In the genomic region with DNA sequence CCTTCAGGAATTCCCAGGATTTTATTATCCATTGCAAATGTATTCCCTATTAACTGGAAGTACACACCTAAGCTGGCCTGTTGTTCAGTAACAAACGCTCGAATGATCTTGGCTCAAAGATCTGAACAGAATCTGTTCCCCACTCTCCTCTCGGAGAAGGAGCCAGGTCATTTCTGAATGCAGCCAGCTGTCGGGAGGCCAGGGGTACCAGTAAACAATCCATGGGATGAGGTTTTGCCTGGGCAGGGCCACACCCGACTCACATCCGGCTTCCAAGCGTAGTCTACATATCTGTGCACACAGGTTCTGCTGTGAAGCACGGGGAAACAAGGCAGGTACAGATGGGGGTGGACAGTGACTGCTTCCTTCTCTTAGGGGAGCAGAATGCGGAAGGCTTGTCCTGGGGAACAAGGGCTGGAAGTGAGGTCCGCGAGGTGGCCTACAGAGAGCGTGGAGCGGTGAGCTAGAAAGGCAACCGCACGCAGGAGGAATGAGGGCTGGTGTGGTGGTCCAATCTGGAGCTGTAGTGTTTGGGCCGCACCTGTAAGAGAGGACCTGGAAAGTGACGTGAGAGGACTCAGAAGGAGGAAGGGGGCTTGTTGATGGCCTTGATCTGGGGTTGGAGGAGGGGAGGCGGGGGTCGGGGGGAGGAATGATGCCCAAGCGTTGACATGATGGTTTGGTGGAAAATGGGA, we compare ENCODE assay signal across 8 mouse cellular contexts. TPM values are rescaled to one million over a fixed set of nuclear protein-coding genes. Genes with fewer than 3 reads are reported as not detected.
DNase-seq lines count a peak whose midpoint lies in the region; ATAC-seq and TF ChIP-seq lines count a peak whose summit lies in the region.

No protein-coding gene starts in this region.

- TF ChIP-seq EP300 in heart, adult 2 months (IDR thresholded peaks at IDR 0.05; ENCODE audit: insufficient read depth, low read depth, low read length): 0 out of 2 replicates have a peak, but pooled peaks have one; percentile 9

- H3K36me3 ChIP-seq in heart, adult 2 months (ENCODE audit: control insufficient read depth, insufficient read depth, low read length): no peaks in the 10 kb centered on the region
- H3K36me3 ChIP-seq in kidney, adult 2 months (ENCODE audit: control insufficient read depth, insufficient read depth, low read length): no peaks in the 10 kb centered on the region
- H3K36me3 ChIP-seq in limb, embryonic 15.5 days: no peaks in the 10 kb centered on the region
- no peaks in the 10 kb centered on the region for H3K36me3 ChIP-seq in midbrain, embryonic 14.5 days (ENCODE audit: control insufficient read depth, insufficient read depth, low read length)
- H3K36me3 ChIP-seq in splenic B cell, adult 2 months (ENCODE audit: control insufficient read depth, insufficient read depth, low read length, poor library complexity, severe bottlenecking): no peaks in the 10 kb centered on the region

- WGBS in heart, adult 2 months: 7% methylated on average over 20 of the region's 20 CpGs
- 4% methylated on average over 20 of the region's 20 CpGs for WGBS in kidney, adult 2 months
- WGBS in limb, embryonic 15.5 days: 2% methylated on average over 20 of the region's 20 CpGs
- under 1% methylated on average over 20 of the region's 20 CpGs for WGBS in midbrain, embryonic 14.5 days

- ATAC-seq in limb, embryonic 15.5 days (ENCODE audit: insufficient number of reproducible peaks, low FRiP score, low TSS enrichment, low read depth): 0 out of 2 replicates have a peak, but pooled peaks have one; percentile 25
- peak; percentile 14 for ATAC-seq in midbrain, embryonic 14.5 days (ENCODE audit: low FRiP score, low TSS enrichment)

- peak; percentile 55; the same call in 1 of the 2 replicates for TF ChIP-seq POLR2A in heart, adult 2 months (IDR thresholded peaks at IDR 0.05; ENCODE audit: insufficient read depth, low read depth, low read length)
- TF ChIP-seq POLR2A in kidney, adult 2 months (IDR thresholded peaks at IDR 0.05; ENCODE audit: low read depth, low read length): no peak

- no peak for TF ChIP-seq CTCF in heart, adult 2 months (IDR thresholded peaks at IDR 0.05)
- no peak for TF ChIP-seq CTCF in kidney, adult 2 months (conservative IDR thresholded peaks at IDR 0.05; ENCODE audit: insufficient read depth, insufficient read length, low read depth, low read length)

- DNase-seq in retina, embryonic 14.5 days (ENCODE audit: low spot score): peak; percentile 67
- DNase-seq in retina, postnatal 1 day: no peak
- DNase-seq in embryo, embryonic 10.5 days (ENCODE audit: low spot score): peak; percentile 64
- DNase-seq in heart, adult 2 months: peak; percentile 83 to 84
- DNase-seq in kidney, adult 2 months: peak; percentile 84
- peak; percentile 73 for DNase-seq in midbrain, embryonic 14.5 days
- peak; percentile 52 for DNase-seq in splenic B cell, adult 2 months (ENCODE audit: low read depth, low spot score)

- no peaks in the 10 kb centered on the region for H3K79me2 ChIP-seq in heart, adult 2 months (replicated peaks; ENCODE audit: control insufficient read depth, insufficient read depth, low read length)

- H3K4me3 ChIP-seq in heart, adult 2 months: peak overlapping the region; percentile 69
- peak overlapping the region; percentile 68 for H3K4me3 ChIP-seq in kidney, adult 2 months (ENCODE audit: insufficient read depth, low read depth, low read length)
- H3K4me3 ChIP-seq in limb, embryonic 15.5 days: peak overlapping the region; percentile 59
- peak overlapping the region; percentile 45 for H3K4me3 ChIP-seq in midbrain, embryonic 14.5 days (replicated peaks; ENCODE audit: low read depth, low read length)

- intact Hi-C loops in heart, adult 2 months (cut with DNase I): no loop called here

- H3K4me2 ChIP-seq in limb, embryonic 15.5 days: peak overlapping the region; percentile 80
- peak overlapping the region; percentile 53 for H3K4me2 ChIP-seq in midbrain, embryonic 14.5 days (ENCODE audit: low read length)

- no peaks in the 10 kb centered on the region for H3K27me3 ChIP-seq in heart, adult 2 months (ENCODE audit: control insufficient read depth, insufficient read depth, low read length)
- no peaks in the 10 kb centered on the region for H3K27me3 ChIP-seq in kidney, adult 2 months (replicated peaks; ENCODE audit: control insufficient read depth, insufficient read depth, low read length)
- H3K27me3 ChIP-seq in limb, embryonic 15.5 days: no peaks in the 10 kb centered on the region
- H3K27me3 ChIP-seq in midbrain, embryonic 14.5 days (ENCODE audit: control insufficient read depth, insufficient read depth, low read length): no peaks in the 10 kb centered on the region
- H3K27me3 ChIP-seq in splenic B cell, adult 2 months (ENCODE audit: control insufficient read depth, insufficient read depth, low read length, poor library complexity, severe bottlenecking): no peaks in the 10 kb centered on the region

- H3K4me1 ChIP-seq in heart, adult 2 months (ENCODE audit: control insufficient read depth, insufficient read depth, low read length): peaks cover 3% of the 10 kb centered on the region
- peaks cover 16% of the 10 kb centered on the region; the same call in 1 of the 2 replicates for H3K4me1 ChIP-seq in kidney, adult 2 months (ENCODE audit: control insufficient read depth, insufficient read depth, low read length)
- peaks cover 25% of the 10 kb centered on the region for H3K4me1 ChIP-seq in limb, embryonic 15.5 days
- H3K4me1 ChIP-seq in midbrain, embryonic 14.5 days (ENCODE audit: control insufficient read depth, insufficient read depth, low read length): peaks cover 7% of the 10 kb centered on the region

- H3K27ac ChIP-seq in heart, adult 2 months: peak overlapping the region; percentile 95
- H3K27ac ChIP-seq in kidney, adult 2 months (ENCODE audit: insufficient read depth, low read depth, low read length): peak overlapping the region; percentile 92
- H3K27ac ChIP-seq in limb, embryonic 15.5 days: peak overlapping the region; percentile 91
- peak overlapping the region; percentile 86 for H3K27ac ChIP-seq in midbrain, embryonic 14.5 days (replicated peaks; ENCODE audit: low read depth, low read length)

- H3K9me3 ChIP-seq in limb, embryonic 15.5 days: no peaks in the 10 kb centered on the region
- H3K9me3 ChIP-seq in midbrain, embryonic 14.5 days (ENCODE audit: control insufficient read depth, low read length): no peaks in the 10 kb centered on the region

- peak overlapping the region; percentile 59 for H3K9ac ChIP-seq in heart, adult 2 months (ENCODE audit: low read depth, low read length)
- H3K9ac ChIP-seq in limb, embryonic 15.5 days: peak overlapping the region; percentile 39; the same call in 1 of the 2 replicates
- H3K9ac ChIP-seq in midbrain, embryonic 14.5 days (replicated peaks; ENCODE audit: low read length): peak overlapping the region; percentile 72

RNA-seq across cellular contexts. Expression of a gene that starts 16.5 kb away (rescaled TPM):
- 1,000 to 10,000 TPM in 1 of 2 experiments, 100 to 1,000 TPM in 1; 894 to 1,473 TPM for total RNA-seq in heart, adult 2 months (2021)
- polyA plus RNA-seq in heart, adult 2 months (2012; rRNA removed): 664 and 1,033 TPM in 2 replicates
- polyA plus RNA-seq in kidney, adult 2 months (2012; rRNA removed): 1,123 and 1,352 TPM in 2 replicates
- polyA plus RNA-seq in limb, embryonic 15.5 days (2015; fragmentation: Nextera tagmentation; extraction: Ambion mirVana): 1,133 and 1,236 TPM in 2 replicates
- polyA plus RNA-seq in midbrain, embryonic 14.5 days (2014; fragmentation: Nextera tagmentation; extraction: Ambion mirVana): 1,251 and 1,332 TPM in 2 replicates

RNA-seq across cellular contexts. Expression of a gene that starts 17.3 kb away (rescaled TPM):
- under 1 TPM in 1 of 2 experiments, not detected in 1; 0.21 TPM for total RNA-seq in heart, adult 2 months (2021)
- 0.12 and 0.23 TPM in 2 replicates for polyA plus RNA-seq in heart, adult 2 months (2012; rRNA removed)
- 0.33 and 0.58 TPM in 2 replicates for polyA plus RNA-seq in kidney, adult 2 months (2012; rRNA removed)
- 0.14 and 0.32 TPM in 2 replicates for polyA plus RNA-seq in limb, embryonic 15.5 days (2015; fragmentation: Nextera tagmentation; extraction: Ambion mirVana)
- 0.42 and 0.58 TPM in 2 replicates for polyA plus RNA-seq in midbrain, embryonic 14.5 days (2014; fragmentation: Nextera tagmentation; extraction: Ambion mirVana)

RNA-seq across cellular contexts. Expression of a gene that starts 27.5 kb away (rescaled TPM):
- 10 to 100 TPM; 11.1 to 12.4 TPM for total RNA-seq in heart, adult 2 months (2021)
- 14.8 and 15.7 TPM in 2 replicates for polyA plus RNA-seq in heart, adult 2 months (2012; rRNA removed)
- polyA plus RNA-seq in kidney, adult 2 months (2012; rRNA removed): 10.8 and 16.4 TPM in 2 replicates
- polyA plus RNA-seq in limb, embryonic 15.5 days (2015; fragmentation: Nextera tagmentation; extraction: Ambion mirVana): 9.0 and 9.2 TPM in 2 replicates
- polyA plus RNA-seq in midbrain, embryonic 14.5 days (2014; fragmentation: Nextera tagmentation; extraction: Ambion mirVana): 8.5 and 9.8 TPM in 2 replicates

RNA-seq across cellular contexts. Expression of a gene that starts 34.9 kb away (rescaled TPM):
- 10 to 100 TPM; 52.2 to 52.4 TPM for total RNA-seq in heart, adult 2 months (2021)
- polyA plus RNA-seq in heart, adult 2 months (2012; rRNA removed): 31.4 and 31.5 TPM in 2 replicates
- polyA plus RNA-seq in kidney, adult 2 months (2012; rRNA removed): 12.1 and 13.0 TPM in 2 replicates
- polyA plus RNA-seq in limb, embryonic 15.5 days (2015; fragmentation: Nextera tagmentation; extraction: Ambion mirVana): 32.4 and 33.0 TPM in 2 replicates
- 26.8 and 37.8 TPM in 2 replicates for polyA plus RNA-seq in midbrain, embryonic 14.5 days (2014; fragmentation: Nextera tagmentation; extraction: Ambion mirVana)
